Comparison of ENCODE assay signal across 8 mouse cellular contexts in genomic region chr4:148151267-148152168, GRCm38 (mm10). TPM values are rescaled to one million over a fixed set of nuclear protein-coding genes. Genes with fewer than 3 reads are reported as not detected.
DNase-seq lines count a peak whose midpoint lies in the region; ATAC-seq and TF ChIP-seq lines count a peak whose summit lies in the region.

Gene Fbxo6 (minus strand): TSS chr4:148152140.

- no peaks in the 10 kb centered on the region for H3K27me3 ChIP-seq in embryonic facial prominence, embryonic 10.5 days (replicated peaks; ENCODE audit: low read depth, poor library complexity, severe bottlenecking)
- no peaks in the 10 kb centered on the region for H3K27me3 ChIP-seq in limb, embryonic 11.5 days (ENCODE audit: control insufficient read depth, insufficient read depth, low read length)
- no peaks in the 10 kb centered on the region for H3K27me3 ChIP-seq in midbrain, embryonic 13.5 days
- no peaks in the 10 kb centered on the region for H3K27me3 ChIP-seq in small intestine, adult 2 months (ENCODE audit: control insufficient read depth, insufficient read depth, low read length)

- peak within 1 kb of the TSS; percentile 88 for H3K27ac ChIP-seq in embryonic facial prominence, embryonic 10.5 days (replicated peaks)
- no peak within 1 kb of the TSS for H3K27ac ChIP-seq in limb, embryonic 11.5 days (replicated peaks; ENCODE audit: low read depth, low read length)
- H3K27ac ChIP-seq in midbrain, embryonic 13.5 days: peak within 1 kb of the TSS; percentile 93
- H3K27ac ChIP-seq in small intestine, adult 2 months (ENCODE audit: insufficient read depth, low read depth, low read length): peak within 1 kb of the TSS; percentile 96

- peak; percentile 35; the same call in 1 of the 2 replicates for TF ChIP-seq POLR2A in small intestine, adult 2 months (IDR thresholded peaks at IDR 0.05; ENCODE audit: low read depth, low read length)

- WGBS in embryonic facial prominence, embryonic 10.5 days: 2% methylated on average over 67 of the region's 67 CpGs
- WGBS in limb, embryonic 11.5 days: 2% methylated on average over 51 of the region's 67 CpGs
- WGBS in midbrain, embryonic 13.5 days: under 1% methylated on average over 48 of the region's 67 CpGs
- under 1% methylated on average over 67 of the region's 67 CpGs for WGBS in small intestine, adult 2 months

- DNase-seq in layer of hippocampus, adult 11-12 months (ENCODE audit: low spot score): peak; percentile 84
- no peak for DNase-seq in layer of hippocampus, adult 9-10 months (ENCODE audit: low spot score)
- peak; percentile 91 for DNase-seq in embryonic facial prominence, embryonic 10.5 days (ENCODE audit: low spot score)
- peak; percentile 88 for DNase-seq in kidney, adult 11 months
- peak; percentile 86 for DNase-seq in limb, embryonic 11.5 days (ENCODE audit: low spot score)

- peak within 1 kb of the TSS; percentile 88 for H3K4me2 ChIP-seq in limb, embryonic 11.5 days (ENCODE audit: low read depth, severe bottlenecking)
- H3K4me2 ChIP-seq in midbrain, embryonic 13.5 days (replicated peaks): peak within 1 kb of the TSS; percentile 91

- H3K4me3 ChIP-seq in embryonic facial prominence, embryonic 10.5 days: peak within 1 kb of the TSS; percentile 80
- H3K4me3 ChIP-seq in limb, embryonic 11.5 days (ENCODE audit: low read depth, low read length): peak within 1 kb of the TSS; percentile 41
- H3K4me3 ChIP-seq in midbrain, embryonic 13.5 days (replicated peaks): peak within 1 kb of the TSS; percentile 60
- H3K4me3 ChIP-seq in small intestine, adult 2 months (ENCODE audit: low read depth, low read length): peak within 1 kb of the TSS; percentile 89

- TF ChIP-seq CTCF in small intestine, adult 2 months (IDR thresholded peaks at IDR 0.05; ENCODE audit: extremely low read depth, insufficient read length, insufficient replicate concordance, low read depth, low read length): peak; percentile 57

- H3K9me3 ChIP-seq in embryonic facial prominence, embryonic 10.5 days: no peaks in the 10 kb centered on the region
- H3K9me3 ChIP-seq in limb, embryonic 11.5 days (ENCODE audit: control insufficient read depth, low read length): no peaks in the 10 kb centered on the region
- H3K9me3 ChIP-seq in midbrain, embryonic 13.5 days: no peaks in the 10 kb centered on the region

- H3K36me3 ChIP-seq in embryonic facial prominence, embryonic 10.5 days (replicated peaks): peaks cover 51% of the 10 kb centered on the region
- H3K36me3 ChIP-seq in limb, embryonic 11.5 days (ENCODE audit: control insufficient read depth, insufficient read depth, low read length): no peaks in the 10 kb centered on the region; the same call in 1 of the 2 replicates
- H3K36me3 ChIP-seq in midbrain, embryonic 13.5 days: peaks cover 65% of the 10 kb centered on the region
- peaks cover 4% of the 10 kb centered on the region for H3K36me3 ChIP-seq in small intestine, adult 2 months (ENCODE audit: control insufficient read depth, insufficient read depth, low read length)

- peak; percentile 92 for ATAC-seq in granulocyte monocyte progenitor cell, adult 5-6 weeks (replicated peaks; ENCODE audit: poor library complexity, severe bottlenecking)
- ATAC-seq in limb, embryonic 11.5 days (ENCODE audit: insufficient number of reproducible peaks, low FRiP score, low TSS enrichment, low read depth): peak; percentile 76
- peak; percentile 91 for ATAC-seq in midbrain, embryonic 13.5 days

- peaks cover 36% of the 10 kb centered on the region for H3K4me1 ChIP-seq in embryonic facial prominence, embryonic 10.5 days
- peaks cover 16% of the 10 kb centered on the region for H3K4me1 ChIP-seq in limb, embryonic 11.5 days (ENCODE audit: control insufficient read depth, insufficient read depth, low read length)
- H3K4me1 ChIP-seq in midbrain, embryonic 13.5 days (replicated peaks): peaks cover 18% of the 10 kb centered on the region
- H3K4me1 ChIP-seq in small intestine, adult 2 months (ENCODE audit: control insufficient read depth, insufficient read depth, insufficient read length, low read length): peaks cover 7% of the 10 kb centered on the region; the same call in 1 of the 2 replicates

- H3K9ac ChIP-seq in limb, embryonic 11.5 days (ENCODE audit: low read length): peak within 1 kb of the TSS; percentile 51
- peak within 1 kb of the TSS; percentile 82 for H3K9ac ChIP-seq in midbrain, embryonic 13.5 days (replicated peaks)

RNA-seq across cellular contexts. Expression of gene Fbxo6, which starts in this region (rescaled TPM):
- polyA plus RNA-seq in embryonic facial prominence, embryonic 10.5 days (2016; fragmentation: Nextera tagmentation; extraction: Ambion mirVana): 8.3 and 10.6 TPM in 2 replicates
- total RNA-seq in granulocyte monocyte progenitor cell, adult 5-6 weeks (2014; fragmentation: Nextera tagmentation): 19.1 and 33.4 TPM in 2 replicates
- total RNA-seq in granulocyte monocyte progenitor cell, adult 5-6 weeks (2017): 5.6 and 13.8 TPM in 2 replicates
- 11.0 and 11.5 TPM in 2 replicates for polyA plus RNA-seq in limb, embryonic 11.5 days (2014; fragmentation: Nextera tagmentation; extraction: Ambion mirVana)
- 15.9 and 19.6 TPM in 2 replicates for polyA plus RNA-seq in midbrain, embryonic 13.5 days (2015; fragmentation: Nextera tagmentation; extraction: Ambion mirVana)
- 22.8 and 57.9 TPM in 2 replicates for polyA plus RNA-seq in small intestine, adult 2 months (2012; rRNA removed)
